Mouse (Mus musculus) intestine, embryonic 14.5 days (tissue): ENCODE measurements at regions not wholly inside any gene's neighbourhood (a gene's known extent, or its start where the extent isn't known, plus 50 kb on each side); places are given as distances from the start of the nearest gene placed in this dataset.

ENCODE experiments used
- ATAC-seq: fragments of 200-750 bp; cut with Nextera tagmentation; replicated peaks from 2 replicates; pipeline ENCODE4 v1.8.0; 2017; ENCODE audit warnings: low read depth, moderate number of reproducible peaks, moderate TSS enrichment, moderate library complexity; ENCODE audit not compliant: low FRiP score, low TSS enrichment
- DNase-seq: peaks from one replicate; pipeline ENCODE4 v3.0.0-alpha.2; 2018; ENCODE audit warnings: low spot score
- H3K27ac ChIP-seq: fragments of 300-500 bp; sonication (generic); 2 replicates; pipeline ENCODE4 v1.5.1; 2014; ENCODE audit warnings: low read depth, mild to moderate bottlenecking, control low read depth
- H3K27me3 ChIP-seq: fragments of 300-500 bp; sonication (generic); replicated peaks from 2 replicates; pipeline ENCODE4 v1.6.1; 2014; ENCODE audit warnings: low read length, control low read depth; ENCODE audit not compliant: control insufficient read depth, insufficient read depth
- H3K36me3 ChIP-seq: fragments of 300-500 bp; sonication (generic); 2 replicates; pipeline ENCODE4 v1.6.1; 2014; ENCODE audit warnings: low read length, control low read depth; ENCODE audit not compliant: control insufficient read depth, insufficient read depth
- H3K4me1 ChIP-seq: fragments of 300-500 bp; sonication (generic); replicated peaks from 2 replicates; pipeline ENCODE4 v1.6.1; 2014; ENCODE audit warnings: low read length, control low read depth, mixed read lengths; ENCODE audit not compliant: control insufficient read depth, insufficient read depth
- H3K4me2 ChIP-seq: fragments of 300-500 bp; sonication (generic); 2 replicates; pipeline ENCODE4 v1.6.1; 2014; ENCODE audit warnings: low read length
- H3K4me3 ChIP-seq: fragments of 300-500 bp; sonication (generic); 2 replicates; pipeline ENCODE4 v1.5.1; 2014; ENCODE audit warnings: low read depth, low read length, control low read depth, mixed read lengths
- H3K9ac ChIP-seq: fragments of 300-500 bp; sonication (generic); 2 replicates; pipeline ENCODE4 v1.6.1; 2014; ENCODE audit warnings: mild to moderate bottlenecking, low read length
- H3K9me3 ChIP-seq: fragments of 300-500 bp; sonication (generic); 2 replicates; pipeline ENCODE4 v1.6.1; 2016; ENCODE audit warnings: low read length, control low read depth; ENCODE audit not compliant: control insufficient read depth
- WGBS: fragments of 180-500 bp; shearing (Covaris S2); extraction: QIAGEN DNeasy Blood & Tissue Kit; methylation state at CpG from one replicate; pipeline ENCODE4 v1.1.7; 2014; 5-methylcytosine and 5-hydroxymethylcytosine counted together

- Histone ChIP-seq H3K27me3 (no peaks in the 10 kb centered on the region), H3K4me2 (no peak overlapping the region), H3K9ac (no peak overlapping the region), H3K4me3 (no peak overlapping the region), H3K4me1 (no peaks in the 10 kb centered on the region), H3K9me3 (no peaks in the 10 kb centered on the region), H3K36me3 (no peaks in the 10 kb centered on the region), H3K27ac (no peak overlapping the region)
- ATAC-seq (no peak), DNase-seq (no peak)
- WGBS: 85% methylated on average over 9 of the region's 9 CpGs
Observed at GRCm38 (mm10) chr10:99678096-99678495, 81.4 kb downstream of the Csl start.

- no peak for ATAC-seq
- 80% methylated on average over 6 of the region's 6 CpGs for WGBS
Observed at GRCm38 (mm10) chr10:99679813-99680212, 79.6 kb downstream of the Csl start.

GRCm38 (mm10) chr10:99681932-99682331 lies 77.5 kb downstream of the Csl start:
- H3K36me3 ChIP-seq: no peaks in the 10 kb centered on the region
- H3K4me1 ChIP-seq: no peaks in the 10 kb centered on the region
- H3K9me3 ChIP-seq: no peaks in the 10 kb centered on the region
- no peak overlapping the region for H3K27ac ChIP-seq
- ATAC-seq: no peak
- no peaks in the 10 kb centered on the region for H3K27me3 ChIP-seq
- no peak overlapping the region for H3K4me3 ChIP-seq
- H3K9ac ChIP-seq: no peak overlapping the region
- H3K4me2 ChIP-seq: no peak overlapping the region
- no peak for DNase-seq
- WGBS: 76% methylated on average over 4 of the region's 4 CpGs

More at GRCm38 (mm10) chr10:99679813-99680212, 79.6 kb downstream of the Csl start:
- no peaks in the 10 kb centered on the region for H3K27me3 ChIP-seq
- no peaks in the 10 kb centered on the region for H3K36me3 ChIP-seq
- H3K27ac ChIP-seq: no peak overlapping the region
- H3K4me3 ChIP-seq: no peak overlapping the region
- no peak overlapping the region for H3K4me2 ChIP-seq
- H3K9me3 ChIP-seq: no peaks in the 10 kb centered on the region
- no peak overlapping the region for H3K9ac ChIP-seq
- H3K4me1 ChIP-seq: no peaks in the 10 kb centered on the region
- no peak for DNase-seq

- H3K4me2 ChIP-seq: no peak overlapping the region
- DNase-seq: no peak
- ATAC-seq: no peak
- WGBS: 85% methylated on average over 9 of the region's 9 CpGs
- H3K9ac ChIP-seq: no peak overlapping the region
- no peak overlapping the region for H3K4me3 ChIP-seq
- H3K27me3 ChIP-seq: no peaks in the 10 kb centered on the region
- no peaks in the 10 kb centered on the region for H3K36me3 ChIP-seq
- no peak overlapping the region for H3K27ac ChIP-seq
- H3K9me3 ChIP-seq: no peaks in the 10 kb centered on the region
- H3K4me1 ChIP-seq: no peaks in the 10 kb centered on the region
Observed at GRCm38 (mm10) chr10:99682350-99682749, 77.1 kb downstream of the Csl start.

GRCm38 (mm10) chr10:99683310-99683709 lies 76.1 kb downstream of the Csl start:
- Histone ChIP-seq H3K9me3 (no peaks in the 10 kb centered on the region), H3K27me3 (no peaks in the 10 kb centered on the region), H3K9ac (no peak overlapping the region), H3K4me3 (no peak overlapping the region), H3K4me2 (no peak overlapping the region), H3K4me1 (no peaks in the 10 kb centered on the region), H3K36me3 (no peaks in the 10 kb centered on the region), H3K27ac (no peak overlapping the region)
- ATAC-seq (no peak), DNase-seq (no peak)
- 50% methylated on average over 3 of the region's 3 CpGs for WGBS

GRCm38 (mm10) chr10:99685911-99686310 lies 73.5 kb downstream of the Csl start:
- 44% methylated on average over 5 of the region's 5 CpGs for WGBS
- Histone ChIP-seq H3K36me3 (no peaks in the 10 kb centered on the region), H3K4me2 (no peak overlapping the region), H3K4me3 (no peak overlapping the region), H3K27ac (no peak overlapping the region), H3K9me3 (no peaks in the 10 kb centered on the region), H3K9ac (no peak overlapping the region), H3K27me3 (no peaks in the 10 kb centered on the region), H3K4me1 (no peaks in the 10 kb centered on the region)
- DNase-seq: no peak
- ATAC-seq: no peak

- H3K27ac ChIP-seq: no peak overlapping the region
- DNase-seq: no peak
- 62% methylated on average over 4 of the region's 4 CpGs for WGBS
- no peak overlapping the region for H3K4me2 ChIP-seq
- no peak for ATAC-seq
- no peak overlapping the region for H3K9ac ChIP-seq
- no peaks in the 10 kb centered on the region for H3K9me3 ChIP-seq
- no peaks in the 10 kb centered on the region for H3K36me3 ChIP-seq
- no peak overlapping the region for H3K4me3 ChIP-seq
- H3K27me3 ChIP-seq: no peaks in the 10 kb centered on the region
- H3K4me1 ChIP-seq: no peaks in the 10 kb centered on the region
Observed at GRCm38 (mm10) chr10:99687011-99687410, 72.4 kb downstream of the Csl start.

GRCm38 (mm10) chr10:99697696-99698095 lies 61.8 kb downstream of the Csl start:
- no peaks in the 10 kb centered on the region for H3K9me3 ChIP-seq
- H3K27ac ChIP-seq: no peak overlapping the region
- no peaks in the 10 kb centered on the region for H3K27me3 ChIP-seq
- 82% methylated on average over 8 of the region's 8 CpGs for WGBS
- no peaks in the 10 kb centered on the region for H3K4me1 ChIP-seq
- DNase-seq (no peak), ATAC-seq (no peak)
- H3K36me3 ChIP-seq: no peaks in the 10 kb centered on the region
- H3K4me3 ChIP-seq: no peak overlapping the region
- no peak overlapping the region for H3K4me2 ChIP-seq
- no peak overlapping the region for H3K9ac ChIP-seq

- H3K36me3 ChIP-seq: no peaks in the 10 kb centered on the region
- H3K27me3 ChIP-seq: no peaks in the 10 kb centered on the region
- H3K4me1 ChIP-seq: no peaks in the 10 kb centered on the region
- DNase-seq (no peak), ATAC-seq (no peak)
- H3K4me3 ChIP-seq: no peak overlapping the region
- H3K9me3 ChIP-seq: no peaks in the 10 kb centered on the region
- H3K4me2 ChIP-seq: no peak overlapping the region
- H3K9ac ChIP-seq: no peak overlapping the region
- H3K27ac ChIP-seq: no peak overlapping the region
- 38% methylated on average over 3 of the region's 3 CpGs for WGBS
Observed at GRCm38 (mm10) chr10:99699498-99699897, 60.0 kb downstream of the Csl start.
